Mouse (Mus musculus) adrenal gland, adult 2 months (tissue): ENCODE data around the gene Il16. TPM values are rescaled to one million over a fixed set of nuclear protein-coding genes. Genes with fewer than 3 reads are reported as not detected.
A peak's percentile ranks its signal among the peaks of the same experiment; 100 is the strongest.
"Not testable (repeated sequence)": the region's sequence is repeated elsewhere in the genome, so short reads cannot be mapped to it uniquely, and the experiment has no call there.

Experiments
- DNase-seq: peaks from one replicate; pipeline ENCODE4 v3.0.0; 2021
- polyA plus RNA-seq: library from polyadenylated mRNA; depleted of rRNA; stranded (reverse); fragments of >200 nt; gene quantifications from 2 replicates; pipeline ENCODE4 v1.2.3, GENCODE M21; 2012
- total RNA-seq, 2 experiments: library from RNA; stranded (reverse); gene quantifications; 2 replicates each; pipeline ENCODE4 v1.2.3; 2021

Il16 gene
- total and polyA plus RNA-seq, 3 experiments: 2.0 to 5.7 (median 3.4) TPM

DNA sequence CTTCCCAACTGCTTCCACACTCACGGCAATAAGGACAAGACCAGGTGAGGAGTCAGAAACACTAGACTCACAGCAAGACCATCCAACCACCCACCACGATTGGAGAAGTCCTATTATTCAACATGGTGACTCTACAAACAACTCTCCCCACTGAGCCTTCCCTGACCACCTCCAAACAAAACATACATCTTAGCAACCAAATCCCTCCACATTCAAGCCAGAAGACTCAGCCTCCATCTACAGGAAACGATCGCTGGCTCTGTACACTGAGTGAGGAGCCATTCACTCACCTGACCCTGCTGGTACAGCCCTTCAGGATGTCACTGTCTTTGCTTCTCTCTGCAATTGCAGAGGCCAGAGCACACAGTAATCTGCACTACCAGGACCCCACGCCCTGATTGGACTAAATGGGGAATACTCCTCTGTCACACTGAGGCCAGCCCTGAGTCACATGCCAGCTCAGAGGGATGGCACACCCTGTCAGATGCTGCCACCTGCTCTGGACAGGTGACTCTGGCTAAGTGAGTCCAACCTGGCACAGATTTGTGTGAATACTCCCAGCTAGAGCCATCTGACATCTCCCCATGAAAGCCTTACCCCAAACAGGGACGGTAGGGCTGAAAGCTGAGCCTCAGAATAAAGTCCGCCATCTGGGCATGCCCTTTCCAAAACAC, 10.3 kb downstream of the Il16 start:
- DNase-seq: no peak

DNA sequence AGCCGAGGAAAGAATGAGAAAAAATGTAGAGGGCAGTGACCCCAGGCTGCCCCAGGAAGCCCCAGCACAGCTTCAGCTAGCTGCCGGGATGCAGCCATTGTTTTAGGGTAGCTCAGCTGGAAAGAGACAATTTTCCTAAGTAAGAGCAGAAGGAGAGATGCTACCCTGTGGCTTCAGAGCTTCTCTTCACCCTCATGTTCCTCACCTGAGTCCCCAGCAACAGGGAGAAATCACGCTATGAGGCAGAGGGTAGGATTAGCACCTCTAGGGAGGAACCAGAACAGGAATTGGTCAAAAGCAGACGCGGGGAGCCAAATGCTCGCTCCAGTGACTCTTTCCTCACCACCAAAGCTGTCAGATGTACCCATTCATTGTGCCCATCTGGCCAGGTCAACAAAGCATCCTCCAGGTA, 10.8 kb downstream of the Il16 start:
- no peak for DNase-seq

DNA sequence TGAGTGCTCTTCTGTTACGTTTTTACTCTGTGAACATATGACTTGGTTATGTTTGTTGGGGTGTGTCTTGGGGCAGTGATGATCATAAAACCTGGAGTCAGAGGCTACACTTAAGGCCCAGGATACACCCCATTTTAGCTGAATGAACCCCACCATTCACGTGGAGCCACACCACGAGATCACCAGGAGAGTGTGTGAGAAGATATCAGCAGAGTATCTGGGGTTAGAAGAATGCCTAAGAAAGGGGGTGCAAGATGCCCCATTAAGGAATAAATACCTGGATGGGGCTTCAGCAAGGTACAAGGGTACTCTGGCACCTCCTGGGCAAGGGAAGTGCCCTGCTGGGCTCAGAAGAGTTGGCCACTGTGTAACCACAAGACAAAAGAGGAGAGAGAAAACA, 11.3 kb downstream of the Il16 start:
- no peak for DNase-seq

GRCm38 (mm10) chr7:83732781-83733180, 12.7 kb downstream of the Il16 start:
- DNase-seq: no peak

GRCm38 (mm10) chr7:83731961-83732666, 13.4 kb downstream of the Il16 start:
- no peak for DNase-seq

DNA sequence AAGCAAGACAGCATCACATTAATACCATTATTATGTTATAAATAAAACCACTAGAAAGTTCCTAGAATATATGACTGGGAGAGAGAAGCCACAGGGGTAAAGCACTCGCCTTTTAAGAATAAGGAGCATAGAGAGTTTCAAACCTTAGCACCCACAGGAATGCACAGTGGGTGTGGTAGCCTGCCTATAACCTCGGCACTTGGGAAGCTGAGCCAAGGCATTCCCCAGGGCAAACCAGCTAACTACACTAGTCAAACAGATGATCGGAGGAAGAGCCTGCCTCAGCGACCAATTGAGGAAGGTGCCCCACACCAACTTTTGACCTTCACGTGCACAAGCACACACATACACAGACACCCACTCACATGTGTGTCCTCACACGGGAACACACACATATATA, 14.2 kb downstream of the Il16 start:
- DNase-seq: no peak

- no peak for DNase-seq
Observed at GRCm38 (mm10) chr7:83726936-83727632, 18.4 kb downstream of the Il16 start.

GRCm38 (mm10) chr7:83725801-83726200, 19.7 kb downstream of the Il16 start:
- DNase-seq: no peak

DNA sequence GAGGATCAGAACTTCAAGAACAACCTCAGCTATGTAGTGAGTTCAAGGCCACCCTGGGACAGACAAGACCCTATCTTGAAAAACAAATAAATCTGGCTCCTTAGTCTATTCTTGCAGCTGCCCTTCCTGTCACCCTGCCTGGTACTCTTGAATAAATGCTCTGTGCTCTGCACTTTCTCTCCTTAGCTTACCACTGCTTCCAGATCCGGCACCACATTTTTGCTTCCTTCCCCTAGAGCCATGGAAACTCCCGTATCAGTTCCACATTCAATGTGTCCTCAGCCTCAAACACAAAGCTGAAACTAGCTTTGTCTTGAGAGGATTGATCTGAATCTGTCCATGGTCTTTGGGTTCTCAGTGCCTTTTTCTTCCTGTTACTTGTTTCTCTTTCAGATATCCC, 21.0 kb downstream of the Il16 start:
- no peak for DNase-seq

DNA sequence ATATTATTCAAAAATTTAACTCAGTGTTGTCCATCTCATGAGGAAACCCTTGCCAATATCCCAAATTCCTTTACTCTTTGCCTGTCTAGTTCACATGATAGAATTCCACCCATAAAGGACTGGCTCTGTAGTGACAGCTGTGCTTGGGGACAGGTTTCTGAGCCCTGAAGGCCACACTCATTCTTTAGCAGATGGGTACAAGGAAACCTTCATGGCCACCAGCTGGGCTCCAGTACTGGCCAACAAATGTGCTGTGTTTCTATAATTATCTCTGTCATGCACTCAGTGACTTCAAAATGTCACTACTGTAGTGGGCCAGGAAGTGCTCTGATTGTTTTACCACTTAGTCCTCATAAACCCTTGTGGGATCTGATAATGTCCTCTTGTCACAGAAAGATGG, 21.6 kb downstream of the Il16 start:
- DNase-seq: no peak

DNA sequence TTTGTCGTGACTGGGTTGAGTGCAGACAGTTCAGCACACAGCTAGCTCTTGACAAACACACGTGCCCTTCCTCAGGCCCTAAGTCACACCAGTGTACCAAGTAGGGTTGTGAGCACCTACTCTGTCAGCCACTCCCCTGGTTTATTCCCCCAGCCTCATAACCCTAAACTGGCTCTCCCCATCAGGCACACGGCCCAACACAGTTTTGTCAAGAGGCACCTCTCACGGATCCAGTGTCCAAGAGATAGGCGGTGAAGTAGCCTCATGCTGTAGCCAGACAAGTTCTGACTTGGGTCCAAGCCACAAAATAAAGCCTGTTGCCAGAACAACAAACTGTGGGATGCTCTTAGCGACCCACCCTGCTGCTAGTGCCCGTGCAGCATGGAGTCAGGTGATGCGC, 22.3 kb downstream of the Il16 start:
- no peak for DNase-seq

DNA sequence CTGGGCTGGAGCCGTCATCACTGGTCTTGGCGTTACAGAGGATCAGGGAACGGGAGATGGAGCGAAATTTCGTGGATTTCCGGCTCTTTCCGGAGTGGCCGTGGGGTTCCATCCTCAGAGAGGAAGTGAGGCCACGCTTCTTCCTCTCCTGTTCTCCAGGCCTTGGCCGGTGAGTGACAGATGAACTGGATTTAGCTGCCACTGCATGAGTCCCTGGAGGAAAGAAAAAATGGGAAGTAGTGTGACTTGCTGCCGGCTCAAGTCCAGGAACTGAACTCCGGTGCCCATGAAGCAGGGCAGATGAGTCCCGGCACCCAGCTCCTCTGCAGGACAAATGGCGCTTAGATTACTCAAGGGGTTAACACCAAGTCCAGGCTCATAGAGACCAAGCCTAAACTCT, 23.0 kb downstream of the Il16 start:
- DNase-seq: peak; percentile 13

DNA sequence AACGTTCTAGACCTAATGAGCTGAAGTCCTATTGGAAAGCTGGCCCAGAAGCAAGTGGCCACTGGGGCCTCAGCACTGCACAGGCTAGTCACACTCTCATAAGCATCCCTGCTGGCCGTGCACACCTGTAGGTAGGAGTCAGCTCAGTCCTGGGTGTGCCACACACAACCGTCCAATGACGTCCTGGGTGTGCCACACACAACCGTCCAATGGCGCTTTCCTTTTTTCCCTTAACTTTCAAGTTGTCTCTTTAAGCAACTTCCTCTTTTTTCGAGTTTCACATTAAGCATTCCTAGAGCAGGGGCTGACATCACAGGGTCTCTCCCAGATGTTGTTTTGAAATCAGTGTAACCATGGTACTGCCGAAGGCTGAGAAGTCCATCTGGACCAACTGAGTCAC, 25.3 kb downstream of the Il16 start:
- DNase-seq: no peak

- no peak for DNase-seq
Observed at GRCm38 (mm10) chr7:83717021-83717725, 28.4 kb downstream of the Il16 start.

DNA sequence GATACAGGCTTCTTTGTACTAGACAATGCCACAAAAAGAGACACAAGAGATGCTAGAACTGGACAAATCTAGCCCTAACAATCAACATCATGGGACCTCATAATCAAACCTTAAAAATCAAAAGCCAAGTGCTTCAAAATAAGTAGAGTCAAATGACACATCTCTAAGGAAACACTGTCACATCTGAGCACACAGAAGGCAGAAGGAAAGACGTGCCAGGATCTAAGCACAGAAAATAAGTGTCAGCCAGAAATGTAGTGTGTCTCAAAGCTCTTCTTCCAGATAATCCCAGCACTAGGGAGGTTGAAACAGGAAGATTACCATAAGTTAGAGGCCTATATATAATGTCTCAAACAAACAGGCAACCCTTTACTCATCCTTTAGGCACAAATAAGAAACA, 31.9 kb downstream of the Il16 start:
- no peak for DNase-seq

GRCm38 (mm10) chr7:83711676-83712259, 33.8 kb downstream of the Il16 start:
- not testable (repeated sequence) for DNase-seq

GRCm38 (mm10) chr7:83703046-83703775, 42.3 kb downstream of the Il16 start:
- no peak for DNase-seq

DNA sequence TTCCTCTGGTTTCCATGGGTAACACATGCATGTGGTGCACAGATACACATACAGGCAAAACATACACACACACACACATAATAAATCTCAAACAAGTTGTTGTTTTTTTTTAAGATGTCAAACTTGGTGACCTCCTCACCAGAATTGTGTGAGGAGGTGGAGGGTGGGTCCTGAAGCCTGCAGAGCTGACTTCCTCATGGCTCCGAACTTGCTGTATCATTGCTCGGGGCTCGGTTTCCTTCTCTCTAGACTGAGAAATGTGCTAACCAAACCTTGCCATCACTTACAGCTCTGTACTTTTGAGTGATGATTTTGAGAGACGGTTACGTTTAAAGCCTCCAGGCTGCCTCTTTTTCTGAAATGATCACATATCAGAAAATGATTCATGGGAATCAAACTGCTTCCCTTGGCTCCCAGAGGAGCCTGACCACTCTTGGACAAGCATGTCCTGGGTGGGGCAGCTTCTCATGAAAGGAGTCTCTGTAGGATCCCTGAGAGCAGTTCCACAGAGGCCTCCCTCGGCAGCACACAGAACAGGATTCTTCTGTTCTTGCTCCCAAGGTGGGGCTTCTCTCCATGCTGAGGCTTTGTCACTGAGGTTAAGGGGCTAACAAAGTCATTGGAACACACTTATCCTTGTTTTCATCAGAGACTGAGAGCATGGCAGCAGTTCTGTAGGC, 46.3 kb downstream of the Il16 start:
- DNase-seq: no peak

- DNase-seq: no peak
Observed at GRCm38 (mm10) chr7:83695449-83696212, 49.9 kb downstream of the Il16 start.

- DNase-seq: no peak
Observed at GRCm38 (mm10) chr7:83682640-83683274, 62.8 kb downstream of the Il16 start.
